Mouse (Mus musculus) testis, adult 10 weeks (tissue): ENCODE data around the gene Iqschfp. TPM values are rescaled to one million over a fixed set of nuclear protein-coding genes. Genes with fewer than 3 reads are reported as not detected.

Source experiments
- polyA plus RNA-seq: library from polyadenylated mRNA; stranded (reverse); fragments of 350-450 nt; fragmentation: Illumina TruSeq; extraction: RNeasy Lipid Tissue Mini Kit (QIAGEN cat#74804); gene quantifications from one replicate; pipeline ENCODE4 v1.2.3, GENCODE M21; 2014; ENCODE audit warnings: low read depth, low replicate concordance

The Iqschfp gene
- polyA plus RNA-seq = not detected

GRCm38 (mm10) chr3:67892026-67892705 lies at the start of gene Iqschfp, which contains the start of gene Iqcj:
Gene Iqschfp, plus strand, starts transcription at chr3:67892232.
Gene Iqcj, plus strand, starts transcription at chr3:67892220.

DNA sequence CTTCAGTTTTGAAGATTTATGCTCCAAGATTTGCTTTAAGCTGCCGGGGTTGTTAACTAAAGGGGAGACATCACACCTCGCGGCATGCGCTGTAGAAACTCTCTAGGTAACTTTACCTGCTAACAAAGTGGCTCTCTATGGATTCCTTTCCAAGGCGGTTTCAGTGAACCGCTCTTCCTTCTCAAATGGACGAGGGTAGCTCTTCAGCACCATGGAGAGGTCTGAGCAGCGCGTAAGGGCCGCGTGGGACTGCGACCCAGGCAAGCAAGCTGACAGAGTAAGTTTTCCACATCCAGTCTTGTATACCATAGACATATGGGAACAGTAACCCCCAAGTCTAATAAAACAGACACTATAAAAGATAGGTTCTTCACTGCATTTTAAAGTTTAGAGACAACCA lies 172.7 kb downstream of the Iqschfp start, which contains the start of gene Schip1:
Gene Schip1 (plus strand): TSS at position 72 of the 400 bp plus-strand sequence.

Other genes with a start within 250 kb of the Iqschfp start
- gene Iqcj, start within 50 bp of the Iqschfp start, polyA plus RNA-seq = 0.21 TPM
- 6.8 TPM for gene Schip1, start 172.6 kb downstream of the Iqschfp start, polyA plus RNA-seq